Mouse (Mus musculus) G1E-ER4 (cell line): Measurements from ENCODE around the gene Pnma5. TPM values are rescaled to one million over a fixed set of nuclear protein-coding genes. Genes with fewer than 3 reads are reported as not detected.
"Not testable (repeated sequence)": the region's sequence is repeated elsewhere in the genome, so short reads cannot be mapped to it uniquely, and the experiment has no call there.

Experiments
- GATA1 ChIP-seq: IDR thresholded peaks from one replicate; pipeline ENCODE4 v1.8.0; 2012; ENCODE audit warnings: low read length, inconsistent platforms
- polyA plus RNA-seq: library from polyadenylated mRNA; stranded (reverse); fragments of >175 nt; gene quantifications from 2 replicates; pipeline ENCODE4 v1.2.3, GENCODE M21; 2012

Gene Pnma5
- 0.03 TPM in 1 of 2 replicates, not detected in the other for polyA plus RNA-seq

DNA sequence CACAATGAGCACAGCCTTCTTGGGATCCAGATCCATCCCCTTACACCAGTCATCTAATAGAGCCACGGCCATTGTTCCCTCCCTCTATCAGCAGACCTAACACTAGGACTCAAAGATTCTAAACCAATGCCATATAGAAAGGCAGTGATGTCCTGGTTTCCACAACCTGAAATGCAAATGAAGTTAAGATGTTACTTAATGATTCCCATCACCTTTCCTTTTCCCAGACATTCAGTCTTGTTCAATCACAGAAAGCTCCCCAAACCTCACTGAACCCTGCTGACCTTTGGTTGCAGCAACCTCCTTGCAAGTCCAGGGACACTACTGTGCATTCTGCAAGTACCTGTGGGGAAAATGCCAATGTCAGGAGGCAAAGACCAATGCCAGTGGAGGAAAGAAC, at the start of gene Pnma5:
TSS of gene Pnma5 (minus strand) at position 101 of the 400 bp plus-strand sequence.
- TF ChIP-seq GATA1 = no peak

DNA sequence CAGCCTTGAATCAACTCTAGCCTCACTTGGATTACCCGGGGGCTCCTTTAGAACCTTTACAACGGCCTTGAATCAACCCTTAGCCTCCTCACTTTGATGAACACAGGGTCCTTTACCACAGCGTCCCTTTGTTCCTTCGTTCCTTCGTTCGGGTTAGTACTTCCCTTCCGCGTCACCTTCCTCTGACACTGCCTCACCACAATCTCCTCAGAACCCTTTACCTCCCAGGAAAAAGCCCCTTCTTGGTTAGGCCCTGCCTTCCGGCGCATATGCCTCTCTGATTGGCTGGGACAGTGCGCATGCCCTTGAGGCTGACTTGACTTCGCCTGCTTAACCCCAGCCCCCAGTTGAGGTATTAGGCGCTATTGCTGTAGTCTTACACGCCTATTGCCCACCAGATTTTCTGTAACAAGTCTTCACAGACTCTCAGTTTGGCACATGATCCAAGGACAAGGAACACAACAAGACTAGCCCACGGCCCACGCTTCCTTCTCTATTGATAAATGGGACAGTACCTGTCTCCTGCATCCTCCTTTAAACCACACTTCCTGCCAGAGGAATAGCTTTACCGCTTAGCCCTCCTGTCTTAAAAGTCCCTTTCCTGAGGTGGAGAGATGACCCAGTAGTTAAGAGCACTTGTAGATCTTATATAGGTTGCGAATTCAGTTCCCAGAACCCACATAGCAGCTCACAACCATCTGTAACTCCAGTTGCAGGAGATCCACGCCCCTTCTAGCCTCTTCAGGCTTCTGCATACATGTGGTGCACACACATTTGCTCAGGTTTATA, 45.6 kb upstream of the Pnma5 start, which contains the start of gene Xlr4a:
TSS of gene Xlr4a (minus strand) at position 212 of the 789 bp plus-strand sequence.
- TF ChIP-seq GATA1 = not testable (repeated sequence)

DNA sequence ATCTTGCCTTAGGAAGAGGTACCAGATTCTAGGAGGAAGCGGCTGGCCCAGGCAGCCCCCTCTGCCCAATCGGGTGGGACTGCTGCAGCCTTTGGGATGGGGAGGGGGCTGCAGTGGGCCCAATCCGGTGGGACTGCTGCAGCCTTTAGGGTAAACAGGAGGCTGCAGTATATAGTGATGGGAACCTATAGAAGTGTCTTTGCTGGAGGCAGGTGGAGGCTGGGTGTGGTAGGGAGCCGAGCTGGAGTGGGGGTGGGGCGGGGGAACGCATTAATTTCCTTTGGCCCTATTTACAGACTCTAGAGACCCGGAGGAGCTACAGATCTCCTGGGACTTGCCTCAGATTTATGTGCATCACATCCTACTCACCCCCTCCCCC, 27.5 kb upstream of the Pnma5 start, which contains the start of gene Pnma3:
TSS of gene Pnma3 (plus strand) at position 373 of the 379 bp plus-strand sequence.
- no peak for TF ChIP-seq GATA1

DNA sequence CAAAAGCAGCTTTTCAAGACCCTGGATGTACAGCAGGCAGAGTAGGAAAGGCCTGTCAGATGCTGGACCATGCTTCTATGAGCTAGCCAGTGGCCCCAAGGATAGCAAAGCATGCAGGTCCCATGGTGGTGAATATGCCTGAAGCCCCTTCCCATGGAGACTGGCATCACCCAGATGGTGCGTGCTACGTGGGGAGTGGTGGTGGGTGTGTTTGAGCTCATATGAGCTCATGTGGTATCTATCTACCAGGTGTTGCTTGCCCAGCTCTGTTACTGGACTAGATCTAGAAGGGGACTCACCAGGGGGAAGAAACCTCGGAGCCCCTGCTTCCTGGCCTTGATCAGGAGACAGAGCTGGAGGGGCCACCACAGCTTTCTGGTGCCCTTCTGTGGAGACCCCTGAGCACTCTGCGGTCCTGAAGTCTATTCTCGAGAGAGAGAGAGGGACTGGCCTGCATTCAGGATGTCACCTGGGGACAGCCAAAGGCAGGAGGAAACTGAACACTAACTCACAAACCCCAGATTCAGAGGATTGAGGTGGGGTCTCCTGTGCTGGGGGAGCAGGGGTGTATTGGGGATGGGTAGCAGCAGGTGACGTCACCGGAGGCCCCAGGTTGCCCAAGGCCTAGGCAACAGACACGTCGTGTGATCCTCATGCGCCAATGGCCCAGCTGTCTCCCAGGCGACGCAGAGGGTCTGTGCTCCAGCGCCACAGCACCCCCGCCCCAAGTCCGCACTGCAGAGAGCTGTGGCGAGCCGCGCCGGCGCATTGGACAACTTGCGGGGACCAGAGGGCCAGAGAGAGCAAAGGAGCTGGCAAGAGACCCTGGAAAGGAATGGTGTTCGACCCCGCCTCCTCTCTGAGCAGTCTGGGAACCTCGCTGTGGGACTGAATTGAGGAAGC, 26.9 kb upstream of the Pnma5 start:
- TF ChIP-seq GATA1 = no peak

DNA sequence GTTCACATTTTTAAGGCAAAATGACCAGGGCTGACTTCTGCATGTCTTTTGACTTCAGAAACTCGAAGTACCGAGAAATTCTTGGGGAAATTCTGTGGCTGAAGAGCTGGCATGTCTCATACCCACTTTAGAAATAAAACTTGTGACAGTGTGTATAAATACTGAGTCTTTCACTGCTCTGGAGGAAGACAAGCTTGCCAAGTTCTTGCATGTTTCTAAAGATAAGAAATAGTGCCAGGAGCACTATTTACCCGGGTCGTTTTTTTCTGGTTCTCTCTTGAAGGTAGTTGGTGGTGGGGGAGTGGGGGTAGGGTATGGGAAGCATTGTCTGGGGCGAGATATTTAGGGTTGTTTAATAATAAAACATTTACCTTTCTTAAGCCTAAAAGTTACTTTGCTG, 25.4 kb upstream of the Pnma5 start:
- no peak for TF ChIP-seq GATA1

DNA sequence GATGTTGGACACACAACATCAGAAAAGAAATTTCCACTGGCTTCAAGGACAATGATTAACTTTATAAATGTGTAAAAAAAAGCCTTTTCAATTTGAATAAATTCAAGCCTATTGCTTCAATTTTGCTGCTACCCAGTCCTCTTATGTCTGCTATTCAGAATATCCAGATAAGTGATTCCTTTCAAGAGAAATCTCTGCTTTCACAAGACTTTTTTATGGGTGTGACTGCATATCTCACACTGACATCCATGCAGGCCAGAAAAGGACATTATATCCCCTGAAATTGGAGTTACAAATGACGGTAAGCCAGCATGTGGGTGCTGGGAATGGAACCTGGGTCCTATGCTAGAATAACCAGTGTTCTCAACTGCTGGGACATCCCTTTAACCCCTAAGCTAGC, 24.6 kb upstream of the Pnma5 start:
- no peak for TF ChIP-seq GATA1

DNA sequence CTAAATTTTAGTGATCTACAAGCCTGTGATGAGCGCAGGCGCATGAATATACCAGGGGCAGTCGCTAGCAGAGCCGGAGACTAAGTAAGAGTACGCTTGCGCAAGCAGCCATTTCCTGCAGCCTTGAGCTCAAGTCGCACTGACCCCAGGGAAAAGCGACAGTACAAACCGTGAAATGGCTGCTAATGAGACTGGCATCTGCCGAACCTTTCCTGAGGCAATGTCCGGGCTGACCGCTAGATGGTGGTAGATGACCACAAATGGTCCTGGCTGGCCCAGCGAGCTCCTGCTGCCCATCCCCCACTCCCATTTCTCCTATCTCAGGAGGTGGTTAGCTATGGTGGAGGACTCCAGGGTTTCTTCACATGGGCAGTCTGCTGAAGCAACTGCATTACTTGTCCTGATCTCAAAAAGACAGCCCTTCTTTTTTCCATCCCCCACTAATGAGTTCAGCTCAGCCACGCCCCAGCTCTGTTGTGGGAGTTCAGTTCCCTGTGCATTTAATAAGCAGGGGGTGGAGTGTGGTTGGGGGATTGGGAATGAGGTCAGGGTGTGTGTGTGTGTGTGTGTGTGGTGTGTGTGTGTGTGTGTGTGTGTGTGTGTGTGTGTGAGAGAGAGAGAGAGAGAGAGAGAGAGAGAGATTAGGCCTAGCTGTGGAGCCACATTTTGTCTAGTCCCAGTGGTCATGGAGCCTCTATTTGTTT, 17.1 kb upstream of the Pnma5 start:
- no peak for TF ChIP-seq GATA1

DNA sequence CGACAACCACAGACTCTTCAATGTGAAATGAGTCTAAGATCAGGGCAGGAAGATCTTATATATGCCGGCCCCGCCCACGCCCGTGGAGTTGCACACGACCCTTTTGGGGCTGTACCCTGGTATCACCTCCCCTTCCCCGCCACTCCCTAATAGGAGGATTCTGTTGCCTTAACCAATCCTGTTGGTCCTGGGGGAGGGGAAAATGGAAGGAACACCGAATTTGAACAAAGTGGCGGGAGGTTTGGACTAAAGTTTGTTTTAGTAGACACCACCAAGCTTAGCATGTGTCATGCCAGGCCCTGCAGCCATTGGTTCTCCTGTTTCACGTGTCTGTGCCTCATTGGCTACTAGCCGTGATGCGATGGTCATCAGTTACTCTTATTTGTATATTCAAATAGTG, 2.8 kb upstream of the Pnma5 start:
- TF ChIP-seq GATA1 = no peak

DNA sequence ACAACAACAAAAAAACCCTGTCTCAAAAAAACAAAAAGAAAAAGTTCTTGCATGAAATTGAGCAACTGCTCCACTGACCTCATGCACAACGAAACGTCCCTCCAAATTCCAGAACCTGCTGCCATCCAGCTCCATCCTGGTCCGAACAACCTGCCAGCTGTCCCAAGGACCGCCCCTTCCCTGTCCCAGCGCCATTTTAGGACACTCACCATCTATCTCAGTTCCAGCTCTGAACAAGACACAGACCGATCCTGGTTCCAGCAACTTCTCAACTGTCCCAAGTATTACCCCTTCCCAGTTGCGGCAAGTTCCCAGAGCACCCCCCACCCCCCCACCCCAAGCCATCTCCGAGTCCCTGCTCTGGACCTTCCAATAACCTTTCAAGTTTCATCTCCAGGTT, 1.9 kb upstream of the Pnma5 start:
- no peak for TF ChIP-seq GATA1

DNA sequence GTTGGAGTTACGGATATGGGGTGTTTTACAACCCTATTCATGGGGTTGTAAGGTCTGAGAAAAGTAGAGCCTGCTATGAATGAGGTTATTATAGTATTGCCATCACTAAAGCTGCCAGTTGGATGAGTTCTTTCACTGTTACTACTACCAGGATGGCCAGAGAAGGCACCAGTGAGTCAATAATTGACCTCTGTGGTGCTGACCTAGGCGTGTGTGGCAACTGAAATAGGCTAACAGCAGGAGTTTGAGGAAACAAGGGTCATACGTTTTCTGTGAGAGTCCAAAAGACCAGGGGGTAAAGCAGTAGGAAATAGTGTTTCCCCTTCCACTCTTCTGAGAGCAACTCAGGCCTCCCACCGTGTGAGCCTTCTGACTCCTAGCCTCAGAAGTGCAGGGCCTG, 24.1 kb downstream of the Pnma5 start:
- TF ChIP-seq GATA1 = no peak

DNA sequence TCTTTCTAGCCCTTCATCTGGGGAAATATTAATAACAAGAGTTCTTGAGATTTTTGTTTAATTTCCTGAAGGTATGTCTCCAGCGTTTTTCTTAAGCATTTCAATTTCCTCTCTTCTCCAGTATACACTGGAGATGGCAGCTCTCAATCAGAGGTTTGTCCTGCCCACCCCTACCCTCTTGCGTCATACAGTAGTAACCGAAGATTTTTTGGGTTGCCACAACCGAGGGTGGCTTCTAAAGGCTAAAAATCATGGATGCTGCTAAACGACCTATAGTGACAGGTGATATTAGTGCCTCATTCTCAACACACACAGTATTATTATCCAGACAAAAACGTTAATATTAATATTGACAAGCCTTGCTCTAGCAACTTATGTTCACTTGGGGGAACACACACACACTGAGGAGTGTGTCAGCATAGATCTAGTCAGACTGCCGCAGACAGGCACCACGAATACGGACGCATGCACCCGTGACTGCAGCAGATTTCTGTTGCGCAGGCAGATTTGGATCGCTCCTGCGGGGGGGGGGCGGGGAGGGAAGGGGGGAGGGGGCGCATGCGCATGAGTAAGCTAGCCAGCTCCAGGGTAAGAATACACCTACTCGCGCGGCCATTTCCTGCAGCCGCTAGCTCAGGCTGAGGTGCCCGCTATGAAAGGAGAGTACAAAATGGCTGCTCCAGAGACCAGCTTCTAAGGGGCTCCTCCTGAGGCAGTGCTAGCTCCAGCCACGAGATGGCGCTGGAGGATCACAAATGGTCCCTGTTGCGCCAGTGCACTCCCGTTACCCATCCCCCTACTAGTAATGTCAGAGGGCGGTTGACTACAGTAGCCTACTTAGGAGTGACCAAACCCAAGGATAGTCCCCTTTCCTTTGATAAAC, 29.1 kb downstream of the Pnma5 start:
- TF ChIP-seq GATA1 = no peak

DNA sequence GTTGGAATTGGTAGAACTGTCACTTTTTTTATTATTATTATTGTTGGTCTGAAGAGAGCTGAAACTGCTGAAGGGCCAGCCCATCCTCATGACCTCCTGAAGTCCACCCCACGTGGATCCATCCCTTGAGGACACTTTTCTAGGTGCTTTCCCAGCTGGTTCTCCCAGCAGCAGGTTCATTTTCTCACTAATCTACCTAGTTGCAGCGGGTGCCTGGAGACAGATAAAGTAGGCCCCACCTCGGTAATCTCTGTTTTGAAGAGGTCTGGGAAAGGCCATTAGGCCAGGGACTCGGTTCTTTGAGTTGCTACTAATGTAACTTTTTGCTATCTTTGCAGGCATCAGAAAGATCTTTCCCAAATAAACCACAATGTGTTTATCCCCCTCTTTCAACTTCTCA, 31.2 kb downstream of the Pnma5 start:
- no peak for TF ChIP-seq GATA1

DNA sequence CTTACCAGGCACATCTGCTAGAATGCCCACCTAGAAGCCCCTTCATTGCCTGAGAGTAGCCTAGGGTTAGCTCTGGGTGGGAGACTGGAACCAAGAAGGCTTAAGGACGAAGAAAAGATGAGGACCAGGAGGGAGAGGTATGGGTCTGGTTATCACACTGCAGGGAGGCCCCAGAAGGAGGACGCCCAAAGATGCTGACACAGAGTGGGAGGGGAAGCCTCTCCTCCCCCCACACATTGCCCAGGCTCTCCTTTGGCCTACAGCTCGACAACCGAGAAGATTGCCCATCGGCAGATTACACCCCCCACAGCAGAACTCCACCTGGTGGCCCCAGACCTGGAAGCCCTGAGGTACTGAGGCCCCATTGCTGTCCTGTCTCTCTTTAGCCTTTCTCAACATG, 33.8 kb downstream of the Pnma5 start:
- TF ChIP-seq GATA1 = no peak

DNA sequence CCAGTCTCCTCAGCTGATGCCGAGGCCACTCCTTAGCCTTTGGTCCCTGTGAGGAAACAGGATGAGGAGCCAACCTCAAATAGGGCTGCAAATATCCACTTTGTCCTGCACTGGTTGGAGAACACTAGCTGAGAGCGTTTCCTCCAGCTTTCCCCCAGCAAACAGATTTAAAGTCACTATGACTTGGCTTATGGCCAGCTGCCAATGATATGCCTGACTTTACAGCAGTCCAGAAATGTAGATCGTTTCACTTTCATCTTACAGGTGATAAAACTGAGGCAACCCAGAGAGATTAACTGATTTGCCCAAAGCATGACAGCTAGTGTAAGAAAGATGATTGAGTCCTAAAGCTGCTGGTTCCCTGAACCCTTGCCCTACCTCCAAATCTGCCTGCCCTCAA, 41.4 kb downstream of the Pnma5 start:
- TF ChIP-seq GATA1 = no peak

DNA sequence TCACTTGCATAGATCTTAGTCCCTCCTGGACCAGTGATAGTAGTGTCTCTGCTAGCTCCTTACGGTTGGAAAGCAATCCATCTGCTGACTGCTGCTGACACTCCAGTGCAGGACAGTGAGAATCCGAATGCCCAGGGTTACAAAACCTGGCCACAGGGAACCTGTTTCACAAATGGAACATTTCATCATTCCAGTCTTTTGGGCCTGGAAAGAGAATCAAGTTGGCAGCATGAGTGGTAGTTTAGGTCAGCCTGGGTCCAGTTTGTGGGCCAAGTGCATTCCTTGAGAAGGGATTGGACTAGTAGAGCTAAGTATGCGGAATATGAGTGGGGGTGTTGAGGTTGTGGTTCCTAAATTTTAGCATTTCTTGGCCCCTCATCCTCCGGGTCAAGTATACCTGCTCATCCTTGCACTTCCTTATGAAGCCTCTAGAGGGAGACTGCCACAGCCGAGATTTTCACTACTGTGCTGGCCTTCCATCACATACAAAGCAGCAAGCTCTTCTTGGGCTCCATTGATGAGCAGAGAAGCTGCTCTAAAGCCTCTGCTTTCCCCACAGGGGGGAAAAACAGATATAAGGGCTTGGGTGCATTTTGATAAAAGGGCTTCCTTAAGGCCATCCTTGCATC, 44.5 kb downstream of the Pnma5 start:
- no peak for TF ChIP-seq GATA1
